Mouse (Mus musculus): ENCODE measurements around the gene Rgs10. TPM values are rescaled to one million over a fixed set of nuclear protein-coding genes. Genes with fewer than 3 reads are reported as not detected.

Gene Rgs10
- polyA plus RNA-seq, 1 experiment = 8.5 TPM

GRCm38 (mm10) chr7:128403988-128404387 lies 14.6 kb downstream of the Rgs10 start:
- no peak for TF ChIP-seq REST (IDR thresholded peaks at IDR 0.05; ENCODE audit: insufficient read depth, insufficient read length)
- TF ChIP-seq TCF3 (IDR thresholded peaks at IDR 0.05; ENCODE audit: insufficient read length, low read depth) = no peak
- TF ChIP-seq USF1 (IDR thresholded peaks at IDR 0.05; ENCODE audit: low read depth) = no peak
- Histone ChIP-seq H3ac (ENCODE audit: control insufficient read depth, insufficient read length) (no peak overlapping the region), H3K79me2 (ENCODE audit: control insufficient read depth, insufficient read depth) (no peaks in the 10 kb centered on the region), H3K27me3 (ENCODE audit: control insufficient read depth, insufficient read depth, insufficient read length) (no peaks in the 10 kb centered on the region), H3K4me2 (ENCODE audit: low read depth) (no peak overlapping the region), H3K4me3 (no peak overlapping the region), H3K36me3 (ENCODE audit: control insufficient read depth, insufficient read depth) (no peaks in the 10 kb centered on the region)

GRCm38 (mm10) chr7:128403586-128403985 lies 15.0 kb downstream of the Rgs10 start:
- H3K4me3 ChIP-seq = no peak overlapping the region
- no peaks in the 10 kb centered on the region for H3K36me3 ChIP-seq (ENCODE audit: control insufficient read depth, insufficient read depth)
- H3K4me2 ChIP-seq (ENCODE audit: low read depth) = no peak overlapping the region
- no peaks in the 10 kb centered on the region for H3K27me3 ChIP-seq (ENCODE audit: control insufficient read depth, insufficient read depth, insufficient read length)
- TF ChIP-seq TCF12 (IDR thresholded peaks at IDR 0.05; ENCODE audit: insufficient read depth, poor library complexity, severe bottlenecking) (no peak), MYOD1 (IDR thresholded peaks at IDR 0.05; ENCODE audit: control insufficient read depth in 1 of 3, insufficient read length in 2 of 3, low read depth in 2 of 3) (no peak), MAX (IDR thresholded peaks at IDR 0.05; ENCODE audit: low read depth) (no peak), TCF3 (IDR thresholded peaks at IDR 0.05; ENCODE audit: insufficient read length, low read depth) (no peak), POLR2A (IDR thresholded peaks at IDR 0.05; ENCODE audit: insufficient read length, low read depth) (no peak), USF1 (IDR thresholded peaks at IDR 0.05; ENCODE audit: low read depth) (no peak), POLR2AphosphoS2 (IDR thresholded peaks at IDR 0.05; ENCODE audit: insufficient read length, low read depth) (no peak), REST (IDR thresholded peaks at IDR 0.05; ENCODE audit: insufficient read depth, insufficient read length) (no peak), SRF (IDR thresholded peaks at IDR 0.05; ENCODE audit: control insufficient read depth, insufficient read length, low read depth) (no peak), CEBPB (IDR thresholded peaks at IDR 0.05; ENCODE audit: insufficient read depth, poor library complexity, severe bottlenecking) (no peak), MYOG (IDR thresholded peaks at IDR 0.05; ENCODE audit: control insufficient read depth in 1 of 3, insufficient read depth in 1 of 3, insufficient read length in 2 of 3, low read depth in 2 of 3) (no peak), E2F4 (IDR thresholded peaks at IDR 0.05; ENCODE audit: insufficient read depth) (no peak)
- H3K79me2 ChIP-seq (ENCODE audit: control insufficient read depth, insufficient read depth) = no peaks in the 10 kb centered on the region
- no peak overlapping the region for H3ac ChIP-seq (ENCODE audit: control insufficient read depth, insufficient read length)

- Histone ChIP-seq H3K4me3 (no peak overlapping the region), H3K27me3 (ENCODE audit: control insufficient read depth, insufficient read depth, insufficient read length) (no peaks in the 10 kb centered on the region), H3K79me2 (ENCODE audit: control insufficient read depth, insufficient read depth) (no peaks in the 10 kb centered on the region), H3ac (ENCODE audit: control insufficient read depth, insufficient read length) (no peak overlapping the region), H3K4me2 (ENCODE audit: low read depth) (no peak overlapping the region), H3K36me3 (ENCODE audit: control insufficient read depth, insufficient read depth) (no peaks in the 10 kb centered on the region)
- TF ChIP-seq E2F4 (IDR thresholded peaks at IDR 0.05; ENCODE audit: insufficient read depth) = no peak
- no peak for TF ChIP-seq POLR2AphosphoS2 (IDR thresholded peaks at IDR 0.05; ENCODE audit: insufficient read length, low read depth)
- TF ChIP-seq SRF (IDR thresholded peaks at IDR 0.05; ENCODE audit: control insufficient read depth, insufficient read length, low read depth) = no peak
- no peak for TF ChIP-seq MAX (IDR thresholded peaks at IDR 0.05; ENCODE audit: low read depth)
Observed at GRCm38 (mm10) chr7:128403128-128403527, 15.4 kb downstream of the Rgs10 start.

GRCm38 (mm10) chr7:128402577-128402976 lies 16.0 kb downstream of the Rgs10 start:
- Histone ChIP-seq H3K79me2 (ENCODE audit: control insufficient read depth, insufficient read depth) (no peaks in the 10 kb centered on the region), H3ac (ENCODE audit: control insufficient read depth, insufficient read length) (no peak overlapping the region), H3K4me2 (ENCODE audit: low read depth) (no peak overlapping the region), H3K4me3 (no peak overlapping the region), H3K36me3 (ENCODE audit: control insufficient read depth, insufficient read depth) (no peaks in the 10 kb centered on the region), H3K27me3 (ENCODE audit: control insufficient read depth, insufficient read depth, insufficient read length) (no peaks in the 10 kb centered on the region)
- TF ChIP-seq SRF (IDR thresholded peaks at IDR 0.05; ENCODE audit: control insufficient read depth, insufficient read length, low read depth) = no peak

GRCm38 (mm10) chr7:128398664-128399063 lies 19.9 kb downstream of the Rgs10 start:
- Histone ChIP-seq H3K27me3 (ENCODE audit: control insufficient read depth, insufficient read depth, insufficient read length) (no peaks in the 10 kb centered on the region), H3ac (ENCODE audit: control insufficient read depth, insufficient read length) (no peak overlapping the region), H3K4me2 (ENCODE audit: low read depth) (no peak overlapping the region), H3K36me3 (ENCODE audit: control insufficient read depth, insufficient read depth) (no peaks in the 10 kb centered on the region), H3K4me3 (no peak overlapping the region), H3K79me2 (ENCODE audit: control insufficient read depth, insufficient read depth) (no peaks in the 10 kb centered on the region)
- no peak for TF ChIP-seq USF1 (IDR thresholded peaks at IDR 0.05; ENCODE audit: low read depth)
- TF ChIP-seq TCF12 (IDR thresholded peaks at IDR 0.05; ENCODE audit: insufficient read depth, poor library complexity, severe bottlenecking) = no peak
- TF ChIP-seq POLR2A (IDR thresholded peaks at IDR 0.05; ENCODE audit: insufficient read length, low read depth) = no peak
- no peak for TF ChIP-seq MYOD1 (IDR thresholded peaks at IDR 0.05; ENCODE audit: control insufficient read depth in 1 of 3, insufficient read length in 2 of 3, low read depth in 2 of 3)
- TF ChIP-seq E2F4 (IDR thresholded peaks at IDR 0.05; ENCODE audit: insufficient read depth) = no peak
- no peak for TF ChIP-seq CEBPB (IDR thresholded peaks at IDR 0.05; ENCODE audit: insufficient read depth, poor library complexity, severe bottlenecking)
- no peak for TF ChIP-seq MYOG (IDR thresholded peaks at IDR 0.05; ENCODE audit: control insufficient read depth in 1 of 3, insufficient read depth in 1 of 3, insufficient read length in 2 of 3, low read depth in 2 of 3)
- no peak for TF ChIP-seq TCF3 (IDR thresholded peaks at IDR 0.05; ENCODE audit: insufficient read length, low read depth)
- TF ChIP-seq SRF (IDR thresholded peaks at IDR 0.05; ENCODE audit: control insufficient read depth, insufficient read length, low read depth) = no peak
- no peak for TF ChIP-seq REST (IDR thresholded peaks at IDR 0.05; ENCODE audit: insufficient read depth, insufficient read length)
- no peak for TF ChIP-seq MAX (IDR thresholded peaks at IDR 0.05; ENCODE audit: low read depth)
- TF ChIP-seq POLR2AphosphoS2 (IDR thresholded peaks at IDR 0.05; ENCODE audit: insufficient read length, low read depth) = no peak

Measured in myocyte (in vitro differentiated cells).